Mouse (Mus musculus): ENCODE results near the gene Mapk8ip3.

Gene Mapk8ip3

DNA sequence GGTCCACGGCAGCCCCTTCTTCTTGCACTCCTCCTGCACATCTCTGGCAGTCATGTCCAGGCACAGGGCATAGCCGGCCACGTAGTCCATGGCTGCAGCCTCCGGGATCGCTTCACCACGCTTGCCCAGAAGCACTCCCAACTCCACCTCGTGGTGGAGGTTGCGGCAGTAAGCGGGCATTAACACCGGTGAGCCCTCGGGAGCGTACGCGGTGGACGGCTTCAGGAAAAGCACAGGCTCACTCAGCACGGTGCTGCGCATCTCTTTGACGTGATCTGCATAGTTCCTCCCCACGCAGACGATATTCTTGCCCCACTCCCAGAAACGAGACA, 87.1 kb downstream of the Mapk8ip3 start:
- no peak for DNase-seq (ENCODE audit: low read depth, low spot score)

GRCm38 (mm10) chr17:24848600-24849031, 88.2 kb downstream of the Mapk8ip3 start:
- DNase-seq (ENCODE audit: low read depth, low spot score) = no peak

DNA sequence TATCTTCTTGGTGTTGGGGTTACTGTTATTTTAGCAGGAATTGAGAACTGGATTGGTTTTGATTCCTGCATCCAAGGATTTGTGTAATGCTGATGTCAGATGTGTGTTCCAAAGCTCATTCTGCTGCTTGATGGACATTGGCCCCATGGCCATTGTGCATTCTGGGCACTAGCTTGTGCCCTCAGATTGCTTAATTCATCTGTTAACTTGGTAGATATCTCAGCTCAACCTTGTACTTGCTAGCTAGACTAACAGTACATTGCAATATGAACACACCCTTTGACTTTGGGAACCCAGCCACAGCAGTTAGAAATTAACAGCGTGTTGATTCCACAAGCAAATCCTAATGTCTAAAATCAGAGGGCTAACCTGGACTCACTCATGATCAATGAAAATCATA, 89.4 kb downstream of the Mapk8ip3 start:
- DNase-seq (ENCODE audit: low read depth, low spot score) = no peak

GRCm38 (mm10) chr17:24844525-24844924, 92.3 kb downstream of the Mapk8ip3 start:
- DNase-seq (ENCODE audit: low read depth, low spot score) = no peak

GRCm38 (mm10) chr17:24842631-24843030, 94.1 kb downstream of the Mapk8ip3 start:
- DNase-seq (ENCODE audit: low read depth, low spot score) = no peak

Measured in ES-CJ7 (cell line).